Mouse (Mus musculus): ENCODE results near the gene Pdzd2. TPM values are rescaled to one million over a fixed set of nuclear protein-coding genes. Genes with fewer than 3 reads are reported as not detected.

Pdzd2 gene
- polyA plus RNA-seq, 1 experiment from 2014 or later, result 7.3 TPM

- Histone ChIP-seq H3K36me3 (no peaks in the 10 kb centered on the region), H3K27me3 (ENCODE audit: insufficient read depth, poor library complexity, severe bottlenecking) (no peaks in the 10 kb centered on the region), H3K4me3 (no peak overlapping the region), H3K27ac (no peak overlapping the region), H3K9me3 (no peaks in the 10 kb centered on the region), H3K4me1 (peaks cover 12% of the 10 kb centered on the region)
- no peak for DNase-seq (ENCODE audit: low spot score)
- WGBS, result 93% methylated on average over 9 of the region's 9 CpGs
These were observed 112.8 kb downstream of the Pdzd2 start for GRCm38 (mm10) chr15:12626930-12627329.

- Histone ChIP-seq H3K4me1 (peaks cover 6% of the 10 kb centered on the region), H3K9me3 (no peaks in the 10 kb centered on the region), H3K27ac (no peak overlapping the region), H3K36me3 (no peaks in the 10 kb centered on the region), H3K27me3 (ENCODE audit: insufficient read depth, poor library complexity, severe bottlenecking) (no peaks in the 10 kb centered on the region), H3K4me3 (no peak overlapping the region)
- DNase-seq (ENCODE audit: low spot score), result peak; percentile 20
- WGBS, result 67% methylated on average over 8 of the region's 8 CpGs
These were observed 113.6 kb downstream of the Pdzd2 start for GRCm38 (mm10) chr15:12626166-12626565.

- 60% methylated on average over 6 of the region's 6 CpGs for WGBS
- Histone ChIP-seq H3K27ac (no peak overlapping the region), H3K4me1 (0 out of 2 replicates have a peak, but pooled peaks cover 4% of the 10 kb centered on the region), H3K4me3 (no peak overlapping the region), H3K36me3 (no peaks in the 10 kb centered on the region), H3K9me3 (no peaks in the 10 kb centered on the region), H3K27me3 (ENCODE audit: insufficient read depth, poor library complexity, severe bottlenecking) (no peaks in the 10 kb centered on the region)
- peak; percentile 17 for DNase-seq (ENCODE audit: low spot score)
These were observed 114.2 kb downstream of the Pdzd2 start for GRCm38 (mm10) chr15:12625524-12625923.

GRCm38 (mm10) chr15:12623521-12623920, 116.2 kb downstream of the Pdzd2 start:
- Histone ChIP-seq H3K36me3 (no peaks in the 10 kb centered on the region), H3K9me3 (no peaks in the 10 kb centered on the region), H3K4me1 (no peaks in the 10 kb centered on the region), H3K27ac (no peak overlapping the region), H3K27me3 (ENCODE audit: insufficient read depth, poor library complexity, severe bottlenecking) (no peaks in the 10 kb centered on the region), H3K4me3 (no peak overlapping the region)
- WGBS, result 90% methylated on average over 4 of the region's 4 CpGs
- peak; percentile 43 for DNase-seq (ENCODE audit: low spot score)

- no peak overlapping the region for H3K4me3 ChIP-seq
- no peak overlapping the region for H3K27ac ChIP-seq
- no peak for DNase-seq (ENCODE audit: low spot score)
- H3K4me1 ChIP-seq, result peaks cover 5% of the 10 kb centered on the region
- 89% methylated on average over 5 of the region's 5 CpGs for WGBS
- H3K27me3 ChIP-seq (ENCODE audit: insufficient read depth, poor library complexity, severe bottlenecking), result no peaks in the 10 kb centered on the region
- no peaks in the 10 kb centered on the region for H3K9me3 ChIP-seq
- no peaks in the 10 kb centered on the region for H3K36me3 ChIP-seq
These were observed 117.0 kb downstream of the Pdzd2 start for GRCm38 (mm10) chr15:12622701-12623100.

- no peak overlapping the region for H3K4me3 ChIP-seq
- H3K36me3 ChIP-seq, result no peaks in the 10 kb centered on the region
- H3K27ac ChIP-seq, result no peak overlapping the region
- H3K27me3 ChIP-seq (ENCODE audit: insufficient read depth, poor library complexity, severe bottlenecking), result no peaks in the 10 kb centered on the region
- peak; percentile 64 for DNase-seq (ENCODE audit: low spot score)
- WGBS, result 74% methylated on average over 7 of the region's 7 CpGs
- H3K4me1 ChIP-seq, result peaks cover 10% of the 10 kb centered on the region
- H3K9me3 ChIP-seq, result no peaks in the 10 kb centered on the region
These were observed 117.6 kb downstream of the Pdzd2 start for GRCm38 (mm10) chr15:12622093-12622643.

- H3K4me1 ChIP-seq, result peaks cover 20% of the 10 kb centered on the region
- no peak overlapping the region for H3K27ac ChIP-seq
These were observed 120.5 kb downstream of the Pdzd2 start for GRCm38 (mm10) chr15:12619273-12619672.

GRCm38 (mm10) chr15:12617651-12618050, 122.1 kb downstream of the Pdzd2 start:
- no peak overlapping the region for H3K4me3 ChIP-seq

More at GRCm38 (mm10) chr15:12619273-12619672, 120.5 kb downstream of the Pdzd2 start:
- Histone ChIP-seq H3K36me3 (no peaks in the 10 kb centered on the region), H3K4me3 (no peak overlapping the region), H3K9me3 (no peaks in the 10 kb centered on the region), H3K27me3 (ENCODE audit: insufficient read depth, poor library complexity, severe bottlenecking) (no peaks in the 10 kb centered on the region)
- WGBS, result 81% methylated on average over 8 of the region's 8 CpGs
- DNase-seq (ENCODE audit: low spot score), result no peak

GRCm38 (mm10) chr15:12617220-12617619, 122.5 kb downstream of the Pdzd2 start:
- Histone ChIP-seq H3K9me3 (no peaks in the 10 kb centered on the region), H3K4me3 (no peak overlapping the region), H3K27me3 (ENCODE audit: insufficient read depth, poor library complexity, severe bottlenecking) (no peaks in the 10 kb centered on the region), H3K4me1 (peaks cover 27% of the 10 kb centered on the region), H3K27ac (0 out of 2 replicates have a peak overlapping the region, but pooled peaks have one; percentile 16), H3K36me3 (no peaks in the 10 kb centered on the region)
- DNase-seq (ENCODE audit: low spot score), result no peak
- WGBS, result 51% methylated on average over 8 of the region's 8 CpGs

More at GRCm38 (mm10) chr15:12617651-12618050, 122.1 kb downstream of the Pdzd2 start:
- Histone ChIP-seq H3K4me1 (peaks cover 27% of the 10 kb centered on the region), H3K27ac (0 out of 2 replicates have a peak overlapping the region, but pooled peaks have one; percentile 16), H3K9me3 (no peaks in the 10 kb centered on the region), H3K36me3 (no peaks in the 10 kb centered on the region), H3K27me3 (ENCODE audit: insufficient read depth, poor library complexity, severe bottlenecking) (no peaks in the 10 kb centered on the region)
- DNase-seq (ENCODE audit: low spot score), result no peak
- WGBS, result 75% methylated on average over 11 of the region's 11 CpGs

GRCm38 (mm10) chr15:12614944-12615878, 124.5 kb downstream of the Pdzd2 start:
- Histone ChIP-seq H3K27me3 (ENCODE audit: insufficient read depth, poor library complexity, severe bottlenecking) (no peaks in the 10 kb centered on the region), H3K36me3 (no peaks in the 10 kb centered on the region), H3K4me3 (no peak overlapping the region), H3K4me1 (peaks cover 27% of the 10 kb centered on the region), H3K27ac (0 out of 2 replicates have a peak overlapping the region, but pooled peaks have one; percentile 13), H3K9me3 (no peaks in the 10 kb centered on the region)
- 54% methylated on average over 20 of the region's 20 CpGs for whole genome bisulfite sequencing
- DNase-seq (ENCODE audit: low spot score), result no peak

- H3K4me3 ChIP-seq, result no peak overlapping the region
- 53% methylated on average over 9 of the region's 9 CpGs for WGBS
- no peaks in the 10 kb centered on the region for H3K36me3 ChIP-seq
- no peak for DNase-seq (ENCODE audit: low spot score)
- no peaks in the 10 kb centered on the region for H3K27me3 ChIP-seq (ENCODE audit: insufficient read depth, poor library complexity, severe bottlenecking)
- H3K27ac ChIP-seq, result no peak overlapping the region
- peaks cover 27% of the 10 kb centered on the region for H3K4me1 ChIP-seq
- H3K9me3 ChIP-seq, result no peaks in the 10 kb centered on the region
These were observed 125.7 kb downstream of the Pdzd2 start for GRCm38 (mm10) chr15:12614011-12614410.

GRCm38 (mm10) chr15:12612944-12613675, 126.6 kb downstream of the Pdzd2 start:
- no peak for DNase-seq (ENCODE audit: low spot score)
- WGBS, result 59% methylated on average over 7 of the region's 7 CpGs
- no peak overlapping the region for H3K27ac ChIP-seq
- H3K4me1 ChIP-seq, result peaks cover 23% of the 10 kb centered on the region
- no peaks in the 10 kb centered on the region for H3K36me3 ChIP-seq
- no peaks in the 10 kb centered on the region for H3K27me3 ChIP-seq (ENCODE audit: insufficient read depth, poor library complexity, severe bottlenecking)
- H3K4me3 ChIP-seq, result no peak overlapping the region
- no peaks in the 10 kb centered on the region for H3K9me3 ChIP-seq

Measured in heart, embryonic 10.5 days (tissue).